Mouse (Mus musculus): ENCODE data around the gene Gm10944. TPM values are rescaled to one million over a fixed set of nuclear protein-coding genes. Genes with fewer than 3 reads are reported as not detected.
A peak's percentile ranks its signal among the peaks of the same experiment; 100 is the strongest.

The Gm10944 gene
- not detected in 2 replicates for polyA plus RNA-seq (2016; fragmentation: Nextera tagmentation; extraction: Ambion mirVana)

- WGBS (ENCODE audit: insufficient replicate concordance), result 72% methylated on average over 1 of the region's 1 CpGs
- Histone ChIP-seq H3K4me3 (no peak within 1 kb of the TSS), H3K4me1 (no peaks in the 10 kb centered on the region), H3K9me3 (replicated peaks) (no peaks in the 10 kb centered on the region), H3K4me2 (no peak within 1 kb of the TSS), H3K27me3 (replicated peaks) (no peaks in the 10 kb centered on the region), H3K9ac (no peak within 1 kb of the TSS), H3K36me3 (no peaks in the 10 kb centered on the region), H3K27ac (no peak within 1 kb of the TSS)
- no peak for ATAC-seq
Observed at GRCm38 (mm10) chr10:10681048-10681447, at the start of gene Gm10944. Gene Gm10944 (plus strand): TSS chr10:10681348.

- Histone ChIP-seq H3K4me1 (no peaks in the 10 kb centered on the region), H3K4me2 (no peak overlapping the region), H3K27me3 (replicated peaks) (no peaks in the 10 kb centered on the region), H3K9ac (no peak overlapping the region), H3K4me3 (no peak overlapping the region), H3K36me3 (no peaks in the 10 kb centered on the region), H3K9me3 (replicated peaks) (no peaks in the 10 kb centered on the region), H3K27ac (no peak overlapping the region)
- no peak for ATAC-seq
Observed at GRCm38 (mm10) chr10:10655991-10656390, 25.2 kb upstream of the Gm10944 start.

GRCm38 (mm10) chr10:10656621-10657020 is 24.5 kb upstream of the Gm10944 start:
- H3K4me1 ChIP-seq, result no peaks in the 10 kb centered on the region
- no peak overlapping the region for H3K4me3 ChIP-seq
- ATAC-seq, result no peak
- H3K9me3 ChIP-seq (replicated peaks), result no peaks in the 10 kb centered on the region
- no peak overlapping the region for H3K27ac ChIP-seq
- whole genome bisulfite sequencing (ENCODE audit: insufficient replicate concordance), result 59% methylated on average over 4 of the region's 4 CpGs
- H3K27me3 ChIP-seq (replicated peaks), result no peaks in the 10 kb centered on the region
- no peak overlapping the region for H3K9ac ChIP-seq
- H3K36me3 ChIP-seq, result no peaks in the 10 kb centered on the region
- H3K4me2 ChIP-seq, result no peak overlapping the region

GRCm38 (mm10) chr10:10659161-10659560 is 22.0 kb upstream of the Gm10944 start:
- Histone ChIP-seq H3K4me3 (no peak overlapping the region), H3K36me3 (no peaks in the 10 kb centered on the region), H3K4me2 (no peak overlapping the region), H3K4me1 (no peaks in the 10 kb centered on the region), H3K27me3 (replicated peaks) (no peaks in the 10 kb centered on the region), H3K9ac (no peak overlapping the region), H3K27ac (no peak overlapping the region), H3K9me3 (replicated peaks) (no peaks in the 10 kb centered on the region)
- ATAC-seq, result no peak
- WGBS (ENCODE audit: insufficient replicate concordance), result 57% methylated on average over 3 of the region's 3 CpGs

- H3K9me3 ChIP-seq (replicated peaks), result no peaks in the 10 kb centered on the region
- no peaks in the 10 kb centered on the region for H3K4me1 ChIP-seq
- H3K4me2 ChIP-seq, result no peak overlapping the region
- WGBS (ENCODE audit: insufficient replicate concordance), result 48% methylated on average over 3 of the region's 3 CpGs
- no peak for ATAC-seq
- no peak overlapping the region for H3K27ac ChIP-seq
- H3K9ac ChIP-seq, result no peak overlapping the region
- H3K27me3 ChIP-seq (replicated peaks), result no peaks in the 10 kb centered on the region
- no peak overlapping the region for H3K4me3 ChIP-seq
- H3K36me3 ChIP-seq, result no peaks in the 10 kb centered on the region
Observed at GRCm38 (mm10) chr10:10659976-10660375, 21.2 kb upstream of the Gm10944 start.

GRCm38 (mm10) chr10:10688907-10689667 is 7.9 kb downstream of the Gm10944 start:
- WGBS (ENCODE audit: insufficient replicate concordance), result 8% methylated on average over 35 of the region's 35 CpGs
- Histone ChIP-seq H3K4me3 (peak overlapping the region; percentile 30), H3K9me3 (replicated peaks) (no peaks in the 10 kb centered on the region), H3K36me3 (no peaks in the 10 kb centered on the region), H3K4me2 (peak overlapping the region; percentile 53), H3K27me3 (replicated peaks) (peaks cover 13% of the 10 kb centered on the region; the same call in 1 of the 2 replicates), H3K27ac (no peak overlapping the region), H3K9ac (no peak overlapping the region), H3K4me1 (no peaks in the 10 kb centered on the region)
- no peak for ATAC-seq

GRCm38 (mm10) chr10:10689668-10690223 is 8.6 kb downstream of the Gm10944 start:
- H3K27ac ChIP-seq, result no peak overlapping the region

GRCm38 (mm10) chr10:10697497-10697896 is 16.3 kb downstream of the Gm10944 start:
- Histone ChIP-seq H3K27me3 (replicated peaks) (no peaks in the 10 kb centered on the region), H3K4me2 (no peak overlapping the region), H3K9me3 (replicated peaks) (no peaks in the 10 kb centered on the region), H3K36me3 (no peaks in the 10 kb centered on the region), H3K9ac (no peak overlapping the region), H3K27ac (no peak overlapping the region), H3K4me3 (no peak overlapping the region), H3K4me1 (no peaks in the 10 kb centered on the region)
- ATAC-seq, result no peak
- WGBS (ENCODE audit: insufficient replicate concordance), result 59% methylated on average over 6 of the region's 6 CpGs

More at GRCm38 (mm10) chr10:10689668-10690223, 8.6 kb downstream of the Gm10944 start:
- H3K4me1 ChIP-seq, result no peaks in the 10 kb centered on the region
- H3K27me3 ChIP-seq (replicated peaks), result peaks cover 13% of the 10 kb centered on the region; the same call in 1 of the 2 replicates
- ATAC-seq, result no peak
- H3K36me3 ChIP-seq, result no peaks in the 10 kb centered on the region
- H3K4me2 ChIP-seq, result peak overlapping the region; percentile 53; the same call in 1 of the 2 replicates
- no peak overlapping the region for H3K9ac ChIP-seq
- H3K9me3 ChIP-seq (replicated peaks), result no peaks in the 10 kb centered on the region
- WGBS (ENCODE audit: insufficient replicate concordance), result 24% methylated on average over 11 of the region's 11 CpGs
- H3K4me3 ChIP-seq, result peak overlapping the region; percentile 30; the same call in 1 of the 2 replicates

- Histone ChIP-seq H3K4me1 (no peaks in the 10 kb centered on the region), H3K36me3 (no peaks in the 10 kb centered on the region), H3K4me3 (no peak overlapping the region), H3K27me3 (replicated peaks) (no peaks in the 10 kb centered on the region), H3K9ac (no peak overlapping the region), H3K9me3 (replicated peaks) (no peaks in the 10 kb centered on the region), H3K4me2 (no peak overlapping the region), H3K27ac (no peak overlapping the region)
- no peak for ATAC-seq
- WGBS (ENCODE audit: insufficient replicate concordance), result 5% methylated on average over 1 of the region's 1 CpGs
Observed at GRCm38 (mm10) chr10:10700903-10701302, 19.8 kb downstream of the Gm10944 start.

- no peaks in the 10 kb centered on the region for H3K9me3 ChIP-seq (replicated peaks)
- 40% methylated on average over 1 of the region's 1 CpGs for WGBS (ENCODE audit: insufficient replicate concordance)
- no peak overlapping the region for H3K9ac ChIP-seq
- H3K4me3 ChIP-seq, result no peak overlapping the region
- no peak overlapping the region for H3K27ac ChIP-seq
- ATAC-seq, result no peak
- no peaks in the 10 kb centered on the region for H3K4me1 ChIP-seq
- no peaks in the 10 kb centered on the region for H3K36me3 ChIP-seq
- H3K4me2 ChIP-seq, result no peak overlapping the region
- H3K27me3 ChIP-seq (replicated peaks), result no peaks in the 10 kb centered on the region
Observed at GRCm38 (mm10) chr10:10701326-10701725, 20.2 kb downstream of the Gm10944 start.

- ATAC-seq, result no peak
- Histone ChIP-seq H3K4me3 (no peak overlapping the region), H3K9ac (no peak overlapping the region), H3K9me3 (replicated peaks) (no peaks in the 10 kb centered on the region), H3K27me3 (replicated peaks) (no peaks in the 10 kb centered on the region), H3K4me2 (no peak overlapping the region), H3K36me3 (no peaks in the 10 kb centered on the region), H3K4me1 (no peaks in the 10 kb centered on the region), H3K27ac (no peak overlapping the region)
- WGBS (ENCODE audit: insufficient replicate concordance), result 47% methylated on average over 1 of the region's 1 CpGs
Observed at GRCm38 (mm10) chr10:10708031-10708430, 26.9 kb downstream of the Gm10944 start.

GRCm38 (mm10) chr10:10710359-10710758 is 29.2 kb downstream of the Gm10944 start:
- Histone ChIP-seq H3K36me3 (no peaks in the 10 kb centered on the region), H3K9ac (no peak overlapping the region), H3K4me1 (no peaks in the 10 kb centered on the region), H3K9me3 (replicated peaks) (no peaks in the 10 kb centered on the region), H3K27me3 (replicated peaks) (no peaks in the 10 kb centered on the region), H3K27ac (no peak overlapping the region), H3K4me3 (no peak overlapping the region), H3K4me2 (no peak overlapping the region)
- WGBS (ENCODE audit: insufficient replicate concordance), result 72% methylated on average over 2 of the region's 2 CpGs
- ATAC-seq, result no peak
